Comparison of ENCODE assay signal across 12 mouse cellular contexts in genomic region chr8:71525226-71526050, GRCm38 (mm10). TPM values are rescaled to one million over a fixed set of nuclear protein-coding genes. Genes with fewer than 3 reads are reported as not detected.
DNase-seq lines count a peak whose midpoint lies in the region; ATAC-seq and TF ChIP-seq lines count a peak whose summit lies in the region.
"Had no signal": no experiment of that assay in that cellular context is flagged by ENCODE, and none has a peak within 500 bp of the region (broad histone marks: within the 10 kb centered on the region; RNA-seq: fewer than 3 reads in every experiment).

Gene Ccdc194 (minus strand): TSS chr8:71525711.

- no peaks in the 10 kb centered on the region for H3K36me3 ChIP-seq in midbrain, embryonic 10.5 days
- no peaks in the 10 kb centered on the region for H3K36me3 ChIP-seq in midbrain, postnatal 0 days (ENCODE audit: insufficient read depth, low read length)
- H3K36me3 ChIP-seq in liver, embryonic 12.5 days = no peaks in the 10 kb centered on the region

- peaks cover 35% of the 10 kb centered on the region for H3K4me1 ChIP-seq in midbrain, embryonic 10.5 days
- no peaks in the 10 kb centered on the region for H3K4me1 ChIP-seq in midbrain, postnatal 0 days (ENCODE audit: insufficient read depth, low read length)
- H3K4me1 ChIP-seq in liver, embryonic 12.5 days = peaks cover 38% of the 10 kb centered on the region

- no peak within 1 kb of the TSS for H3K4me3 ChIP-seq in gastrocnemius, adult 2 months
- H3K4me3 ChIP-seq in midbrain, embryonic 10.5 days = peak within 1 kb of the TSS; percentile 38
- no peak within 1 kb of the TSS for H3K4me3 ChIP-seq in midbrain, postnatal 0 days (ENCODE audit: low read depth, low read length)
- no peak within 1 kb of the TSS for H3K4me3 ChIP-seq in liver, embryonic 12.5 days

- no peak for ATAC-seq in midbrain, postnatal 0 days (ENCODE audit: low FRiP score)
- no peak for ATAC-seq in liver, embryonic 12.5 days

- DNase-seq in gastrocnemius, adult 2 months = no peak
- no peak for DNase-seq in gastrocnemius, postnatal 25 days
- peak; percentile 40 for DNase-seq in midbrain, embryonic 10.5 days (ENCODE audit: low spot score)
- no peak for DNase-seq in midbrain, postnatal 0 days (ENCODE audit: low spot score)
- no peak for DNase-seq in left cerebral cortex, postnatal 4 days
- no peak for DNase-seq in ovary, postnatal 14 days (ENCODE audit: low spot score)
- DNase-seq in left cerebral cortex, adult 18-20 months (ENCODE audit: low spot score in 2 of 2) = no peak
- DNase-seq: B cell, adult 2 months; kidney, adult 11 months; lung, postnatal 14 days; thymus, postnatal 4 days had no signal

- H3K9ac ChIP-seq in midbrain, postnatal 0 days (replicated peaks; ENCODE audit: low read length, poor library complexity, severe bottlenecking) = no peak within 1 kb of the TSS
- no peak within 1 kb of the TSS; the same call in 1 of the 2 replicates for H3K9ac ChIP-seq in liver, embryonic 12.5 days

- TF ChIP-seq CTCF in gastrocnemius, adult 2 months (IDR thresholded peaks at IDR 0.05) = no peak
- TF ChIP-seq CTCF in midbrain, postnatal 0 days (IDR thresholded peaks at IDR 0.05) = no peak

- no peaks in the 10 kb centered on the region for H3K9me3 ChIP-seq in midbrain, embryonic 10.5 days (replicated peaks)
- H3K9me3 ChIP-seq in midbrain, postnatal 0 days (ENCODE audit: low read length) = no peaks in the 10 kb centered on the region
- H3K9me3 ChIP-seq in liver, embryonic 12.5 days (replicated peaks) = no peaks in the 10 kb centered on the region

- H3K27me3 ChIP-seq in midbrain, embryonic 10.5 days (ENCODE audit: low read depth, poor library complexity, severe bottlenecking) = peaks cover 68% of the 10 kb centered on the region
- H3K27me3 ChIP-seq in midbrain, postnatal 0 days (ENCODE audit: insufficient read depth, low read length) = peaks cover 21% of the 10 kb centered on the region
- H3K27me3 ChIP-seq in liver, embryonic 12.5 days (replicated peaks) = peaks cover 59% of the 10 kb centered on the region

- intact Hi-C loops in gastrocnemius, adult 2 months (cut with DNase I) = no loop called here
- intact Hi-C loops in left cerebral cortex, postnatal 4 days (cut with DNase I) = loop anchor here (10.0 kb wide), 1 partner anchor 81 kb away; no protein-coding TSS in a partner anchor

- no peak within 1 kb of the TSS for H3K4me2 ChIP-seq in midbrain, postnatal 0 days (ENCODE audit: low read depth, low read length, poor library complexity, severe bottlenecking)
- peak within 1 kb of the TSS; percentile 30; the same call in 1 of the 2 replicates for H3K4me2 ChIP-seq in liver, embryonic 12.5 days

- H3K27ac ChIP-seq in gastrocnemius, adult 2 months = peak within 1 kb of the TSS; percentile 66
- peak within 1 kb of the TSS; percentile 7; the same call in 1 of the 2 replicates for H3K27ac ChIP-seq in midbrain, embryonic 10.5 days (replicated peaks)
- H3K27ac ChIP-seq in midbrain, postnatal 0 days (ENCODE audit: low read depth, low read length) = no peak within 1 kb of the TSS
- H3K27ac ChIP-seq in liver, embryonic 12.5 days = 0 out of 2 replicates have a peak within 1 kb of the TSS, but pooled peaks have one; percentile 7

- 5% methylated on average over 46 of the region's 46 CpGs for WGBS in midbrain, embryonic 10.5 days
- WGBS in midbrain, postnatal 0 days = 6% methylated on average over 46 of the region's 46 CpGs
- WGBS in liver, embryonic 12.5 days (ENCODE audit: insufficient replicate concordance) = 33% methylated on average over 46 of the region's 46 CpGs

RNA-seq across cellular contexts. Expression of gene Ccdc194, which starts in this region (rescaled TPM):
- not detected for total RNA-seq in gastrocnemius, adult 2 months (2021)
- total RNA-seq in gastrocnemius, postnatal 25 days (2021) = not detected
- 0.14 and 0.28 TPM in 2 replicates for polyA plus RNA-seq in midbrain, embryonic 10.5 days (2016; fragmentation: Nextera tagmentation; extraction: Ambion mirVana)
- total RNA-seq in midbrain, postnatal 0 days (2014; rRNA removed) = 0.27 TPM in 1 of 2 replicates, not detected in the other
- not detected in 2 replicates for polyA plus RNA-seq in midbrain, postnatal 0 days (2015; fragmentation: Nextera tagmentation; extraction: Ambion mirVana)
- polyA plus RNA-seq in liver, embryonic 12.5 days (2016; fragmentation: Nextera tagmentation; extraction: Ambion mirVana) = 0.30 and 0.57 TPM in 2 replicates
- not detected for total RNA-seq in left cerebral cortex, postnatal 4 days (2021)
- not detected for total RNA-seq in left cerebral cortex, adult 18-20 months (2021)

Comparison
In these comparisons a context has a peak if more than half of its experiments do, and no peak if none do; other contexts are left out.
1. Peak in DNase-seq, H3K4me3 ChIP-seq and H3K27ac ChIP-seq in midbrain, embryonic 10.5 days; RNA of the gene not detected or under 1 TPM.